Mouse (Mus musculus) liver, postnatal 0 days (tissue): ENCODE data around the gene Dusp15. TPM values are rescaled to one million over a fixed set of nuclear protein-coding genes. Genes with fewer than 3 reads are reported as not detected.

Source experiments
- ATAC-seq: fragments of 200-750 bp; cut with Nextera tagmentation; 2 replicates; pipeline ENCODE4 v1.8.0; 2017; ENCODE audit warnings: mild to moderate bottlenecking, moderate library complexity
- DNase-seq: peaks from one replicate; pipeline ENCODE4 v3.0.0-alpha.2; 2016
- H3K27ac ChIP-seq: fragments of 300-500 bp; sonication (generic); 2 replicates; pipeline ENCODE4 v1.5.1; 2014; ENCODE audit warnings: antibody characterized with exemption, moderate library complexity, mild to moderate bottlenecking, low read depth
- H3K27me3 ChIP-seq: fragments of 300-500 bp; sonication (generic); 2 replicates; pipeline ENCODE4 v1.6.1; 2014; ENCODE audit warnings: low read length, control low read depth, mixed read lengths; ENCODE audit not compliant: insufficient read depth
- H3K36me3 ChIP-seq: fragments of 300-500 bp; sonication (generic); replicated peaks from 2 replicates; pipeline ENCODE4 v1.6.1; 2014; ENCODE audit warnings: mild to moderate bottlenecking, control low read depth, low read length, moderate library complexity, mixed read lengths; ENCODE audit not compliant: insufficient read depth
- H3K4me1 ChIP-seq: fragments of 300-500 bp; sonication (generic); 2 replicates; pipeline ENCODE4 v1.6.1; 2014; ENCODE audit warnings: antibody characterized with exemption, mild to moderate bottlenecking, control low read depth; ENCODE audit not compliant: insufficient read depth
- H3K4me2 ChIP-seq: fragments of 300-500 bp; sonication (generic); 2 replicates; pipeline ENCODE4 v1.6.1; 2014; ENCODE audit warnings: low read depth, mild to moderate bottlenecking, low read length, moderate library complexity, mixed read lengths
- H3K4me3 ChIP-seq: fragments of 300-500 bp; sonication (generic); 2 replicates; pipeline ENCODE4 v1.5.1; 2014; ENCODE audit warnings: low read depth, low read length
- H3K9ac ChIP-seq: fragments of 300-500 bp; sonication (generic); replicated peaks from 2 replicates; pipeline ENCODE4 v1.6.1; 2014; ENCODE audit warnings: mild to moderate bottlenecking, moderate library complexity
- H3K9me3 ChIP-seq: fragments of 300-500 bp; sonication (generic); 2 replicates; pipeline ENCODE4 v1.6.1; 2016; ENCODE audit warnings: mild to moderate bottlenecking, control low read depth, low read length, mixed read lengths
- CTCF ChIP-seq: sonication (generic); IDR thresholded peaks from 2 replicates; pipeline ENCODE4 v1.5.1; 2016; ENCODE audit warnings: antibody characterized with exemption, low read depth
- EP300 ChIP-seq: IDR thresholded peaks from 2 replicates; pipeline ENCODE4 v1.6.1; 2016; ENCODE audit warnings: antibody characterized with exemption, low read depth, mild to moderate bottlenecking
- WGBS: fragments of 180-500 bp; shearing (Covaris S2); extraction: QIAGEN DNeasy Blood & Tissue Kit; methylation state at CpG from one replicate; pipeline ENCODE4 v1.1.7; 2014; ENCODE audit not compliant: insufficient replicate concordance; 5-methylcytosine and 5-hydroxymethylcytosine counted together
- polyA plus RNA-seq: library from polyadenylated mRNA; unstranded; fragments of >200 nt; fragmentation: Nextera tagmentation; extraction: Ambion mirVana; gene quantifications from 2 replicates; pipeline ENCODE4 v1.2.1, GENCODE M21; 2015

Gene Dusp15
- polyA plus RNA-seq, 1 experiment from 2014 or later: not detected

GRCm38 (mm10) chr2:152962091-152962793 is 10.7 kb upstream of the Dusp15 start, which contains the start of gene Ttll9:
TSS of gene Ttll9 (plus strand) at chr2:152962485.
- peak within 1 kb of the TSS; percentile 26; the same call in 1 of the 2 replicates for H3K9ac ChIP-seq
- DNase-seq (peak; percentile 72), ATAC-seq (peak; percentile 96)
- WGBS: 1% methylated on average over 34 of the region's 34 CpGs
- no peak within 1 kb of the TSS for H3K27ac ChIP-seq
- H3K4me1 ChIP-seq: no peaks in the 10 kb centered on the region
- peak within 1 kb of the TSS; percentile 45 for H3K4me3 ChIP-seq
- H3K4me2 ChIP-seq: peak within 1 kb of the TSS; percentile 78
- no peaks in the 10 kb centered on the region for H3K9me3 ChIP-seq
- no peaks in the 10 kb centered on the region for H3K36me3 ChIP-seq
- TF ChIP-seq CTCF (no peak), EP300 (no peak)
- 0 out of 2 replicates have a peak, but pooled peaks cover 3% of the 10 kb centered on the region for H3K27me3 ChIP-seq

DNA sequence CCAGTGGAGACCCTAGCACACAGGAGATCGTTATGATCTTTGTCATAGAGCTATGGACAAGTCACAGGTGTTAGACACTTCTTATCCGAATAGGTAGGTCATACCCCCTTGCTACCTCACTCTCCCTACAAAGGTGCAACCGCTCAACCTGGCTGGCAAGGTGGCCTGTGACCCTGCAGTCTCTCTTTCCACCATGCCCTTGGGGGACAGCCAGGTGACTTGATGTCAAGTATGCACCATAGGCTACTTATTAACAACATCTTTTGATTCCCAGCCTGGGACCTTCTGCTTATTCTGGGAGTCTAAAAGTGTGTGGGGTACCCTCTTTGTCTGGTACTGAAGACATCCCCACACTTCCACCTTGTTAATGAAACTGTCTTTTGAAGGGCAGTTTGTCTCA is 6.6 kb upstream of the Dusp15 start:
- H3K4me3 ChIP-seq: no peak overlapping the region
- DNase-seq: no peak
- 70% methylated on average over 3 of the region's 3 CpGs for WGBS

GRCm38 (mm10) chr2:152951850-152952720 is 587 bp upstream of the Dusp15 start:
- H3K36me3 ChIP-seq: no peaks in the 10 kb centered on the region
- DNase-seq: no peak
- no peaks in the 10 kb centered on the region for H3K9me3 ChIP-seq
- H3K4me1 ChIP-seq: no peaks in the 10 kb centered on the region
- H3K9ac ChIP-seq: no peak overlapping the region
- 22% methylated on average over 13 of the region's 13 CpGs for WGBS
- H3K27me3 ChIP-seq: peaks cover 46% of the 10 kb centered on the region
- no peak overlapping the region for H3K27ac ChIP-seq
- H3K4me3 ChIP-seq: peak overlapping the region; percentile 53
- peak overlapping the region; percentile 85 for H3K4me2 ChIP-seq
- TF ChIP-seq CTCF: no peak
- TF ChIP-seq EP300: no peak
- no peak for ATAC-seq

More for the DNA sequence above, 6.6 kb upstream of the Dusp15 start:
- H3K9ac ChIP-seq: no peak overlapping the region
- H3K36me3 ChIP-seq: no peaks in the 10 kb centered on the region
- no peak for ATAC-seq
- H3K9me3 ChIP-seq: no peaks in the 10 kb centered on the region
- peaks cover 7% of the 10 kb centered on the region; the same call in 1 of the 2 replicates for H3K27me3 ChIP-seq
- no peaks in the 10 kb centered on the region for H3K4me1 ChIP-seq
- H3K4me2 ChIP-seq: no peak overlapping the region
- TF ChIP-seq CTCF (no peak), EP300 (no peak)
- H3K27ac ChIP-seq: no peak overlapping the region

- no peak for ATAC-seq
- Histone ChIP-seq H3K4me1 (no peaks in the 10 kb centered on the region), H3K27ac (no peak overlapping the region), H3K4me2 (no peak overlapping the region; the same call in 1 of the 2 replicates), H3K9ac (no peak overlapping the region), H3K36me3 (no peaks in the 10 kb centered on the region), H3K27me3 (peaks cover 47% of the 10 kb centered on the region), H3K4me3 (no peak overlapping the region), H3K9me3 (no peaks in the 10 kb centered on the region)
- 30% methylated on average over 11 of the region's 11 CpGs for WGBS
- no peak for DNase-seq
- TF ChIP-seq EP300 (no peak), CTCF (no peak)
Observed at GRCm38 (mm10) chr2:152950358-152951064, 987 bp downstream of the Dusp15 start.

- whole genome bisulfite sequencing: 81% methylated on average over 5 of the region's 5 CpGs
- TF ChIP-seq EP300 (no peak), CTCF (no peak)
- Histone ChIP-seq H3K4me2 (no peak overlapping the region), H3K4me3 (no peak overlapping the region), H3K27ac (no peak overlapping the region), H3K27me3 (peaks cover 66% of the 10 kb centered on the region), H3K9me3 (no peaks in the 10 kb centered on the region), H3K4me1 (no peaks in the 10 kb centered on the region), H3K36me3 (no peaks in the 10 kb centered on the region), H3K9ac (no peak overlapping the region)
- DNase-seq (no peak), ATAC-seq (no peak)
Observed at GRCm38 (mm10) chr2:152948438-152949020, 3.0 kb downstream of the Dusp15 start.
